Mouse (Mus musculus): ENCODE measurements around the gene Kcp. TPM values are rescaled to one million over a fixed set of nuclear protein-coding genes. Genes with fewer than 3 reads are reported as not detected.

Kcp gene
- total and polyA plus RNA-seq, 3 experiments = 0.51 to 0.64 TPM; not detected in 1

GRCm38 (mm10) chr6:29484716-29485559 is 22.8 kb downstream of the Kcp start:
- DNase-seq (ENCODE audit: extremely low read depth) = peak; percentile 55
- no peak overlapping the region for H3K27ac ChIP-seq (ENCODE audit: insufficient read depth, low read depth)
- H3K4me1 ChIP-seq (ENCODE audit: control insufficient read depth in 1 of 2, insufficient read depth in 2 of 2) = peaks cover 18 to 21% of the 10 kb centered on the region in 2 experiments
- dilution Hi-C loops (cut with MboI; ENCODE audit: extremely low pct_ligation_motif_present, extremely low pct_unique_long_range_greater_than_20kb, low sequenced_read_pairs) = no loop called here
- no peaks in the 10 kb centered on the region for H3K79me2 ChIP-seq (replicated peaks; ENCODE audit: control insufficient read depth, extremely low read depth, insufficient read depth, poor library complexity, severe bottlenecking)
- no peaks in the 10 kb centered on the region for H3K36me3 ChIP-seq (replicated peaks in 1 of 2; ENCODE audit: control insufficient read depth in 1 of 2, insufficient read depth in 1 of 2, low read length in 1 of 2)
- peak overlapping the region; percentile 44 for H3K4me2 ChIP-seq (ENCODE audit: insufficient read depth, low read depth, poor library complexity, severe bottlenecking)
- no peaks in the 10 kb centered on the region for H3K9me3 ChIP-seq (replicated peaks; ENCODE audit: low read length)
- H3K9ac ChIP-seq (ENCODE audit: insufficient read depth, low read depth) = 0 out of 2 replicates have a peak overlapping the region, but pooled peaks have one; percentile 7
- peak; percentile 50; the same call in 1 of the 2 replicates for TF ChIP-seq USF2 (conservative IDR thresholded peaks at IDR 0.05; ENCODE audit: low read depth, low read length)
- TF ChIP-seq BHLHE40 (IDR thresholded peaks at IDR 0.05; ENCODE audit: low read depth, low read length) = peak; percentile 92
- TF ChIP-seq GABPA (IDR thresholded peaks at IDR 0.05; ENCODE audit: insufficient replicate concordance, low read depth, low read length) = no peak
- TF ChIP-seq HCFC1 (IDR thresholded peaks at IDR 0.05; ENCODE audit: low read depth, low read length) = no peak
- TF ChIP-seq MAZ (IDR thresholded peaks at IDR 0.05; ENCODE audit: low read depth, low read length) = no peak
- TF ChIP-seq TBP (conservative IDR thresholded peaks at IDR 0.05; ENCODE audit: low read depth, low read length) = no peak
- TF ChIP-seq MXI1 (IDR thresholded peaks at IDR 0.05; ENCODE audit: low read depth, low read length) = no peak
- no peak for TF ChIP-seq ETS1 (conservative IDR thresholded peaks at IDR 0.05; ENCODE audit: low read depth, low read length)
- no peak for TF ChIP-seq MEF2A (IDR thresholded peaks at IDR 0.05; ENCODE audit: borderline replicate concordance, low read depth, low read length)
- no peak for TF ChIP-seq ZNF384 (IDR thresholded peaks at IDR 0.05; ENCODE audit: low read depth, low read length)
- peak; percentile 81 to 93 for TF ChIP-seq CTCF (conservative IDR thresholded peaks at IDR 0.05 in 1 of 2, IDR thresholded peaks at IDR 0.05 in 1 of 2; ENCODE audit: low read depth in 2 of 2, low read length in 2 of 2)
- TF ChIP-seq SIN3A (IDR thresholded peaks at IDR 0.05; ENCODE audit: low read length) = no peak
- TF ChIP-seq PAX5 (IDR thresholded peaks at IDR 0.05; ENCODE audit: low read length) = no peak
- no peak for TF ChIP-seq ZMIZ1 (IDR thresholded peaks at IDR 0.05; ENCODE audit: low read depth, low read length)
- TF ChIP-seq CHD2 (IDR thresholded peaks at IDR 0.05; ENCODE audit: low read length) = no peak
- TF ChIP-seq POLR2AphosphoS2 (IDR thresholded peaks at IDR 0.05; ENCODE audit: low read depth, low read length) = no peak
- peak; percentile 46 for TF ChIP-seq RAD21 (IDR thresholded peaks at IDR 0.05; ENCODE audit: low read depth, low read length)
- TF ChIP-seq RCOR1 (conservative IDR thresholded peaks at IDR 0.05; ENCODE audit: low read depth, low read length) = no peak
- peak; percentile 72 for TF ChIP-seq USF1 (IDR thresholded peaks at IDR 0.05; ENCODE audit: low read depth, low read length)
- no peak for TF ChIP-seq MYC (IDR thresholded peaks at IDR 0.05; ENCODE audit: low read depth, low read length)
- TF ChIP-seq POLR2A (IDR thresholded peaks at IDR 0.05; ENCODE audit: low read depth, low read length) = no peak
- TF ChIP-seq UBTF (IDR thresholded peaks at IDR 0.05; ENCODE audit: low read depth, low read length) = no peak
- TF ChIP-seq SMC3 (IDR thresholded peaks at IDR 0.05; ENCODE audit: low read depth, low read length) = peak; percentile 77
- TF ChIP-seq E2F4 (IDR thresholded peaks at IDR 0.05; ENCODE audit: insufficient replicate concordance, low read depth, low read length) = no peak
- no peak for TF ChIP-seq MAX (IDR thresholded peaks at IDR 0.05; ENCODE audit: low read length)
- TF ChIP-seq IRF4 (IDR thresholded peaks at IDR 0.05; ENCODE audit: low read depth, low read length) = no peak
- no peak for TF ChIP-seq CHD1 (IDR thresholded peaks at IDR 0.05; ENCODE audit: low read depth, low read length)
- no peak for TF ChIP-seq EP300 (IDR thresholded peaks at IDR 0.05; ENCODE audit: low read length)
- no peak for TF ChIP-seq MAFK (IDR thresholded peaks at IDR 0.05; ENCODE audit: insufficient replicate concordance, low read length)
- peak overlapping the region; percentile 43 to 58 (median 44) for H3K4me3 ChIP-seq (replicated peaks in 1 of 3; ENCODE audit: low read depth in 2 of 3, low read length in 2 of 3, poor library complexity in 1 of 3)
- in situ Hi-C loops (cut with MboI; ENCODE audit: low pct_ligation_motif_present, low pct_unique_long_range_greater_than_20kb, low sequenced_read_pairs) = no loop called here
- peaks cover 55% of the 10 kb centered on the region for H3K27me3 ChIP-seq (replicated peaks)

All from CH12.LX (cell line).